Mouse (Mus musculus): ENCODE measurements around the gene 1110059E24Rik.

DNA sequence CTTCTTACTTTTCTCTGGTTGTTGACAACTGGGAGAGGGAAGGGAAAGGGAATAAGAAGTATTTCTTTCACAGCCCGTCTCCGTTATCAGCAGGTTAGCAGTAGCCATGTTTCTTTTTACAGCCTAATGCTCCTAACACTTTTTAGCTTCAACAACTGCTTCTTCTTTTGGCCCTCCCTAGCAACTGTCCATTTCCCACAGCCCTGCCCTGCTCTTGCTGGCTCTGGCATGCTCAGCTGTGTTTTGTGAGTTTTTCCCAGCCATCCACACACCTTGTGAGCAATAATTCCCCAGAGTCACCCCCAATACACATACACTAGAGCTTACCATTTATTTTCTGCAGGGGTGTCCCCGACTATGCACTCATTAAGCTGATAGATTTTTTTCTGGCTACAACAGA is 75.3 kb downstream of the 1110059E24Rik start:
- TF ChIP-seq POLR2A (IDR thresholded peaks at IDR 0.05; ENCODE audit: borderline replicate concordance, low read depth, low read length) (no peak), CTCF (IDR thresholded peaks at IDR 0.05; ENCODE audit: low read depth, low read length) (no peak)

Data from bone marrow macrophage, adult 2 months (primary cell).